Mouse (Mus musculus): ENCODE results near the gene Enpep. TPM values are rescaled to one million over a fixed set of nuclear protein-coding genes. Genes with fewer than 3 reads are reported as not detected.

The Enpep gene
- total RNA-seq (2015) (not detected in 2 replicates), total RNA-seq (2017) (not detected in 2 replicates)

DNA sequence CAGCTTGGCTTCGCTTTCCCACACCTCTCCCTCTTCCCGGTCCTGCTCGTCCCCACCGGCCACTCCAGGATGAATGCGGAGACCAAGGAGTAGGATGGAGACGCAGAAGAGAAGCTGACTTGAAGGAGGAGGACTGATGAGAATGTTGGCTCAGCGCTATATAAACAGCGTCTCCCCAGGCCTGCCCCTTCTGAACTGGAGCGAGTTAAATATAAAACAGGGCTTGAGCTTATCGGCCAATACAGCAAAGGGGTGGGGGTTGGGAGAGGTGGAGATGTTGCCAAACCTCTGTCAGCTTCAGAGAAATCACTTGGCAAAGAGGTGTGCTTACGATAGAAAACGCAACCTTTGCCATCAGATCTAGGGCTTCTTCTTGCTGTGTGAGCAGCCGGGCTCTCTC, at the start of gene Enpep:
Gene Enpep (minus strand): TSS at position 135 of the 400 bp plus-strand sequence.
- peak; percentile 54 for ATAC-seq (replicated peaks; ENCODE audit: poor library complexity)

GRCm38 (mm10) chr3:129379109-129379508, 46.6 kb upstream of the Enpep start:
- no peak for ATAC-seq (replicated peaks; ENCODE audit: poor library complexity)

- ATAC-seq (replicated peaks; ENCODE audit: poor library complexity), result no peak
Measured at GRCm38 (mm10) chr3:129375087-129375486, 42.6 kb upstream of the Enpep start.

DNA sequence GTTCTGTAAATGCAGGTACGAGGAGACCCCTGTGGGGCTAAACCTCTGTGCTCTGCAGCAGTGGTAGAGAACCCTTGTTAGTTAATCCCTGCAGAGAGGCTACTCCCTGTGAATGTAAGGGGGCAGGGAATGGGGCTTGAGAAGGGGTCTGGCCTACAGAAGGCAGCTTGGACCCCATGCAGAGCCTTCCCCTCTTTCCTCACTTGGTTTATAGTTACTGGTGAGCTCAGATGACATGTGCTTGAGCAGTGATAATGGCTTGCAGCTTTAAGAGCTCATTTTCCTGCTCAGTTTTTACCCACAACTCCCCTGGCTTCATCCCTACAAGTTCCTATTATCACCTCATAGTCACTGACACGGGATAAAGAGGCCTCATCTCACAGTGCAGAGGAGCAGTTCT, 40.6 kb upstream of the Enpep start:
- ATAC-seq (replicated peaks; ENCODE audit: poor library complexity), result no peak

GRCm38 (mm10) chr3:129369491-129369890, 37.0 kb upstream of the Enpep start:
- no peak for ATAC-seq (replicated peaks; ENCODE audit: poor library complexity)

DNA sequence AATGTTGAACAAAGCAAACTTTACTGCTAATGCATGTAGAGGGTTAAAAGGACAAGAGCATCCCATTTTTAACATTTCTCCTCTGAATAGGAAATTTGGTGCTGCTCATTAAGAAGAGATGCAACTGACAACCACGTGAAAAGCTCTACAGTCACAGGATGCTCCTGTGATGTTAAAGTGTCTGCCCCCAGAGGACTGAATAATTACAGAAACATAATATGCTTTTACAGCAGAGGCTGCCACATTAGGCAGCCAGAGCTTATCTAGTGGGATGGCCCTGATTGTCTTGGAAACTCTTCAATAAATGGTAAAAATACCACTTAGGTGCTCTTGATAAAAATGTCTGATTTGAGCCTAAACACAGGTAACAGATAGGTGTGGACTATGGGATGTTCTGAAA, 33.4 kb upstream of the Enpep start:
- no peak for ATAC-seq (replicated peaks; ENCODE audit: poor library complexity)

GRCm38 (mm10) chr3:129364818-129365390, 32.4 kb upstream of the Enpep start:
- no peak for ATAC-seq (replicated peaks; ENCODE audit: poor library complexity)

DNA sequence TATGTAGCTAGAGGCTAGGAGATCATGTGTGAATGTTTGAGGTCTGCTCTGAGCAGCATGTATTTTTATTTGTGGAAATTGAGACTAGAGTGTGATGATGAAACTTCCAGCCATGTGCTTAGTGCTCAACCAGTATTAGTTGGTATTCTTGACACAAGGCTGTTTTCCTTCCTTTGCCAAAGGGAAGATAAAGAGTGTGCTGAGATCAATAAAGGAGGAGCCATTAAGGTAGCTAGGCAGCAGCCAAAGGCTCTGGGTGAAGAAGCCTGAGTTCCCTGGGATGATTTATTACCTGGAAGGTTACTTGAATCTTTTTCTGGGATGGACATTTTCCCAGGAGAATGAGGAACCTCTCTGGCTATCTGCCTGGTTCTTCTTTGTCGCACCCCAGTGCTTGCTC, 30.9 kb upstream of the Enpep start:
- ATAC-seq (replicated peaks; ENCODE audit: poor library complexity), result no peak

- ATAC-seq (replicated peaks; ENCODE audit: poor library complexity), result no peak
Measured at GRCm38 (mm10) chr3:129358115-129358514, 25.6 kb upstream of the Enpep start.

DNA sequence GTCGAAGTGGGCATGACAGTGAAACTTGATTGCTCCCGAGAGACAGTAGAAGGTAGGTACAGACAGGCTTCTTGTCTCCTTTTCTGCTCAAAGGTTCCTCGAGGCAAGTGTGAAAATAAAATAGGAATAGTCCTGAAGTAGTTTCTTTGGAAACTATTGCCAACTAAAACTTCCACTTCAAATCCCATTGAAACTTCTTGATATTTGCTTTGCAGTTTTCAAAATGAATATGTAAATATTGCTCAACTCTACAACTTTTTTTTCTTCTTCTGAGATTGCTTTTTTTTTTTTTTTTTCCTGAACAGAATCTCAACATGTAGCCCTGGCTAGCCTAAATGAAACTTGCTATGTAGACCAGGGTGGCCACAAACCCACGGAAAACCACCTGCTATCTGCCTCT, 21.4 kb upstream of the Enpep start:
- ATAC-seq (replicated peaks; ENCODE audit: poor library complexity), result no peak

DNA sequence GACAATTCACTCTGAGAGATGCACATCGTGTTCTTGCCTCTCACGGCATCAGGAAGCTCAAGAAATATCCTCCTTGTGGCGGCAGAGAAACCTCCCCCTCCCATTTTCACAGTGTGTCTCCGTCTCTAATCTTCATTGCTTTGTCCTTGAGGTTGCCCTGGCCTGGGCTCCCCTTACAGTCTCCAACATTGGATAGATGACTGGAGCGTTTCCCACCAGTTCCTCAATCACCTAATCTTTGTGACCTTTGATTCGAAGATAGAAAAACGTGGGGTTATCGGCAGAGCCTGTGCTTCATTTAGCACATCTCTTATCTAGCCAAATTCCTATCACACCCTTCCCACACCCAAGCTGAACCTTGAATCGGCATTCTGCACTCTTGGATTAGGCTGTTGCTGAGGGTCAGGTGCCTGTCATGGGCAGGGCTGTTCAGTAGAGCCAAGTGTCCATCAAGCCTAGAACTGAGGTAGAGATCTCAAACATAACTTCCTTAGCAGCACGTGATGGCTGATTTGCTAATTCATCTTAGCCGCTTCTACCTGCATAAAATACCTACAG, 18.9 kb upstream of the Enpep start:
- no peak for ATAC-seq (replicated peaks; ENCODE audit: poor library complexity)

- no peak for ATAC-seq (replicated peaks; ENCODE audit: poor library complexity)
Measured at GRCm38 (mm10) chr3:129347277-129347676, 14.8 kb upstream of the Enpep start.

DNA sequence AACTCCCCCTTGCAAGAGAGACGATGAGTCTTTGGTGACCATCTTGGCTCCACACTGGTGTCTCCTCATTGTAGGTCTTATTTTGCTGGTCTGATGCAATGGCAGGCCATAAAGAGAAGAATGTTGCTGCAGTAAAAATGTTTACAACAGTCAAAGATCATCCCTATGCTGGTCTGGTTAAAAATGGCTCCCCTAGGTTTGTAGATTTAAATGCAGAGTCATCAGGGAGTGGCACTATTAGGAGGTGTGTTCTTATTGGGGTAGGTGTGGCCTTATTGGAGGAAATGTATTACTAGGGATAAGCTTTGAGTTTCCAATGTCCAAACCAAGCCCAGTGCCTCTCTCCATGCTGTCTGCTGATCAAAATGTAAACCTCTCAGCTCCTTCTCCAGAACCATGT, 10.2 kb upstream of the Enpep start:
- no peak for ATAC-seq (replicated peaks; ENCODE audit: poor library complexity)

DNA sequence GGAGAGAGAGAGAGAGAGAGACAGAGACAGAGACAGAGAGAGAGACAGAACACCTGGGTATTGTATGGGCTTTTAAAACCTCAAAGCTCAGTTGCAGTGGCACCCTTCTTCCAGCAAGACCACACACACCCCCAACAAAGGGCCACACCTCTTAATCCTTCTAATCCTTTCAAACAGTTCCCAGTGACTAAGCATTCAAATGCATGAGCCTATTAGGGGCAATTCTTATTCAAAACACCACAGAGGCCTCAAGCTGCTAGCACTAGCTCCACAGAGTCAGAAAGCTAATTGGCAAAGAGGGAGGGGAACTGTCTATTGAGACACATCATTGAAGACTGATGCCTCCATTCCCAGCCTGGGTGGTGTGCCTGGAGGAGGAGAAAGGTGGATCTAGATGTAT, 8.5 kb upstream of the Enpep start:
- ATAC-seq (replicated peaks; ENCODE audit: poor library complexity), result no peak

DNA sequence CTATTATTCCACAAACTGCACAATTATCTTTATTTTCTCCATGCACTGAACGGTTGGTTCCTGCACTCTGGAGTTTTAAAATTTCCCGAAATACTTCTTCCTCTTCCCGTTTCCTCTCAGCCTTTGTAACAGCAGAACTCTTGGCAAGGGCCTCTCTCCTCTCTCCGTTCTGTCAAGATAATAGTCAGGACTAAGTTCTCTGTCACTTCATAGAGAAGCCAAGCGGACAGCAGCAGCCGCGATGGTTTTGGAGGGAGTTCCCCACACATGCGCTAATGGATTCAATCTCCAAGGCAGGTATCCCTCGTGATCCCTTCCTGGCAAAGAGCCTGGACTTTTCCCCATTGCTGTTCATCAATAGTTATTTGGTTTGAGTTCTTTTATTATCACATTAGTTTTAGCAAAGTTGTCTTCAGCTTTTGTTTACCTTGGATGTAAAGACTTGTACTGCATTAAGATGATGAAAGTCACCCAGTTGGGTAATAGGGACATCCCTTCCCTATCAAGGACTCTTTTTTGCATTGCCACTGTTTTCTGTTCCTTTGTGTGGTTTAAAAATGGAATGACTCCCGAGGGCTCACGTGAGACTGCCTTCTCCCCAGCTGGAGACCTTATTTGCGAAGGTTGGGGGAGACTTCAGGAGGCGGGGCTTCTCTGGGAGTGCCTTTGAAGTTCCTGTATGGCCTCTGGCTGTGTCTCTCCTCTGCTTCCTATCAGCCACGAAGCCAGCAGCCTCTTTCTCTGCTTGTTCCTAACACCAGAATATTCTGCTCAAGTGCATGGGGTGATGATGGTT, 6.0 kb upstream of the Enpep start:
- peak; percentile 92 for ATAC-seq (replicated peaks; ENCODE audit: poor library complexity)

DNA sequence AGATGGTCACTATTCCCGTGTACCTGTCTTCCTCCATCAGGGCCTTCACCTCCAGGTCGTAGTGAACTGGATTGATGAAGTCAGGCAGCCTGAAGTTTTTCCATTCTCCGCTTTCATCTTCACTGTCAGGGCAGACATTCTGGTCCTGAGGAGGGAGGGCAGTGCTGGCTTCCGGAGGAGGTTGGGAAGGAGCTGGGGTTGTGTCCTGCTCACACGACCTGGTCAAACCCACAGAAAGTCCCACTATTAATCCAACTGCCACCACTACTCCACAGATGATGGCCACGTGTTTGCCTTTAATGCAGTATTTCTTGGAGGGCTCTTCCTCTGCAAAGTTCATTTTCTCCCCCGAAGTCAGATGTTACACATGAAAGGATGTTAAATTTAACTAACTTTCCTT, 378 bp downstream of the Enpep start:
- no peak for ATAC-seq (replicated peaks; ENCODE audit: poor library complexity)

- no peak for ATAC-seq (replicated peaks; ENCODE audit: poor library complexity)
Measured at GRCm38 (mm10) chr3:129331427-129331826, 1.1 kb downstream of the Enpep start.

DNA sequence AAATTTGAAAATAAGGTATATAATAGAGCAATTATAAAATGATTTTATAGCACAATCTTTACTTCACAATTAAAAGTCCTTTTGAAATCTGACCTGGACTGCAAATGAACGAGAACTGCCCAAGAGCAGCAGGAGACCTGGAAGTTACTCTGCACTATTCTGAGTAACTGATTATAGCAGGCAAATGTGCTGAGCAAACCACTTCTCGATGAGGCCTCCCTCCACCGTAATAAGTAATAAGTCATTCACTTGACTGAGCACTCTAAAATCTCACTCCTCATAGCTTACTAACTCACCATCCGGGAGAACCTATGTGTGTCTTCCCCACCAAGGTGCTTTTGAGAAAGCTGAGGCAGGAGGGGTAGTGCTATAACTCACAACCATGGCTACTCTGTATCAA, 4.5 kb downstream of the Enpep start:
- no peak for ATAC-seq (replicated peaks; ENCODE audit: poor library complexity)

- ATAC-seq (replicated peaks; ENCODE audit: poor library complexity), result no peak
Measured at GRCm38 (mm10) chr3:129321585-129321984, 10.9 kb downstream of the Enpep start.

GRCm38 (mm10) chr3:129317032-129317729, 15.3 kb downstream of the Enpep start:
- ATAC-seq (replicated peaks; ENCODE audit: poor library complexity), result no peak

- ATAC-seq (replicated peaks; ENCODE audit: poor library complexity), result no peak
Measured at GRCm38 (mm10) chr3:129313671-129314415, 18.7 kb downstream of the Enpep start.

Data from megakaryocyte progenitor cell, adult 5-6 weeks (primary cell).